Mouse (Mus musculus) forebrain, embryonic 12.5 days (tissue): ENCODE measurements around the gene Trio. TPM values are rescaled to one million over a fixed set of nuclear protein-coding genes. Genes with fewer than 3 reads are reported as not detected.

Source experiments
- ATAC-seq: fragments of 200-750 bp; cut with Nextera tagmentation; 2 replicates; pipeline ENCODE4 v1.8.0; 2017; ENCODE audit warnings: moderate TSS enrichment; ENCODE audit not compliant: low FRiP score
- H3K27ac ChIP-seq: fragments of 300-500 bp; sonication (generic); 2 replicates; pipeline ENCODE4 v1.5.1; 2016; ENCODE audit warnings: mild to moderate bottlenecking
- H3K27me3 ChIP-seq: fragments of 300-500 bp; sonication (generic); 2 replicates; pipeline ENCODE4 v1.6.1; 2016; ENCODE audit warnings: mild to moderate bottlenecking
- H3K36me3 ChIP-seq: fragments of 300-500 bp; sonication (generic); replicated peaks from 2 replicates; pipeline ENCODE4 v1.6.1; 2016; ENCODE audit warnings: mild to moderate bottlenecking
- H3K4me1 ChIP-seq: fragments of 300-500 bp; sonication (generic); 2 replicates; pipeline ENCODE4 v1.6.1; 2016
- H3K4me2 ChIP-seq: fragments of 300-500 bp; sonication (generic); 2 replicates; pipeline ENCODE4 v1.6.1; 2016; ENCODE audit warnings: mild to moderate bottlenecking, moderate library complexity
- H3K4me3 ChIP-seq: fragments of 300-500 bp; sonication (generic); replicated peaks from 2 replicates; pipeline ENCODE4 v1.5.1; 2016; ENCODE audit warnings: mild to moderate bottlenecking
- H3K9ac ChIP-seq: fragments of 300-500 bp; sonication (generic); 2 replicates; pipeline ENCODE4 v1.6.1; 2016; ENCODE audit warnings: mild to moderate bottlenecking
- H3K9me3 ChIP-seq: fragments of 300-500 bp; sonication (generic); 2 replicates; pipeline ENCODE4 v1.6.1; 2016
- WGBS: fragments of 180-500 bp; shearing (Covaris S2); methylation state at CpG from one replicate; pipeline ENCODE4 v1.1.7; 2016; 5-methylcytosine and 5-hydroxymethylcytosine counted together
- polyA plus RNA-seq: library from polyadenylated mRNA; unstranded; fragments of >200 nt; fragmentation: Nextera tagmentation; extraction: Ambion mirVana; gene quantifications from 2 replicates; pipeline ENCODE4 v1.2.1, GENCODE M21; 2016

The Trio gene
- polyA plus RNA-seq, 1 experiment from 2014 or later, result 46.1 TPM

DNA sequence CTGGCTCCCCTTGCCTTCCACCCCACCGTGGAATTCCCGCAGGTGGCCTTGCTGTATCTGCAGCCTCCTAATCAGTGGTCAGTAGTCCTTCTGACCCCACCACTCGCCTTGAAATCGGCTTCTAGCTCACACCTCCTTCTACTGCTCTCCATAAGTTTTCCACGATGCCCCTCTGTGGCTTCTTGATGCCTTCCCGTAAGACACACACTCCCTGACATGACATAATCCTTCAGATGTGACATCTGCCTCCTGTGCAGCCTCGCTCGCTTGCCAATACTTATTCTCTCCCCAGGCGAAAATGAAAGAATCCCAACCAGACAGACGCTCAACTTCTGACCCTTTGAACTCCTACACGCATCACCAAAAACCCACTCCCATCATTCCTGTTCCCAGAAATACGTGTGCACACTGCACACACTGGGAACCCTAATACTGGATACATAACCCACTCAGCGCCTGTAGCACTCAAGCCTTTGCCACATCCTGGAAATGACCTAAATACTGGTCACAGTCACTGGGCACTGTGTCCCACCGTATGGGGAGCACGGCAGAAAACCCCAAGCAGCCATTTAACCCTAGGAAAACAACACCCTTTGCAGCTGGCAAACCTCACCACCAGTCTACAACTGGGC, 100.5 kb downstream of the Trio start:
- no peak overlapping the region for H3K9ac ChIP-seq
- WGBS, result 38% methylated on average over 15 of the region's 15 CpGs
- peaks cover 57% of the 10 kb centered on the region for H3K4me1 ChIP-seq
- H3K27me3 ChIP-seq, result no peaks in the 10 kb centered on the region
- H3K9me3 ChIP-seq, result no peaks in the 10 kb centered on the region
- ATAC-seq, result no peak
- no peaks in the 10 kb centered on the region for H3K36me3 ChIP-seq
- no peak overlapping the region for H3K4me3 ChIP-seq
- peak overlapping the region; percentile 48 for H3K27ac ChIP-seq
- no peak overlapping the region for H3K4me2 ChIP-seq

- H3K9ac ChIP-seq, result no peak overlapping the region
These were observed 101.7 kb downstream of the Trio start for GRCm38 (mm10) chr15:27923987-27924341.

GRCm38 (mm10) chr15:27923280-27923986, 102.2 kb downstream of the Trio start:
- 6% methylated on average over 21 of the region's 21 CpGs for WGBS
- H3K9me3 ChIP-seq, result no peaks in the 10 kb centered on the region
- ATAC-seq, result peak; percentile 93
- H3K27me3 ChIP-seq, result no peaks in the 10 kb centered on the region
- peak overlapping the region; percentile 30; the same call in 1 of the 2 replicates for H3K9ac ChIP-seq
- H3K4me3 ChIP-seq, result peak overlapping the region; percentile 28
- H3K4me2 ChIP-seq, result peak overlapping the region; percentile 53
- H3K4me1 ChIP-seq, result peaks cover 70% of the 10 kb centered on the region
- peak overlapping the region; percentile 68 for H3K27ac ChIP-seq
- H3K36me3 ChIP-seq, result no peaks in the 10 kb centered on the region

More at GRCm38 (mm10) chr15:27923987-27924341, 101.7 kb downstream of the Trio start:
- 15% methylated on average over 5 of the region's 5 CpGs for WGBS
- ATAC-seq, result peak; percentile 34
- no peaks in the 10 kb centered on the region for H3K27me3 ChIP-seq
- H3K4me2 ChIP-seq, result peak overlapping the region; percentile 53
- H3K4me1 ChIP-seq, result peaks cover 66% of the 10 kb centered on the region
- no peaks in the 10 kb centered on the region for H3K9me3 ChIP-seq
- no peak overlapping the region for H3K27ac ChIP-seq
- H3K36me3 ChIP-seq, result no peaks in the 10 kb centered on the region
- peak overlapping the region; percentile 28 for H3K4me3 ChIP-seq

GRCm38 (mm10) chr15:27920751-27921150, 104.9 kb downstream of the Trio start:
- Histone ChIP-seq H3K4me3 (no peak overlapping the region), H3K27me3 (no peaks in the 10 kb centered on the region), H3K9me3 (no peaks in the 10 kb centered on the region), H3K27ac (no peak overlapping the region), H3K4me1 (peaks cover 59% of the 10 kb centered on the region), H3K4me2 (no peak overlapping the region), H3K36me3 (no peaks in the 10 kb centered on the region; the same call in 1 of the 2 replicates), H3K9ac (no peak overlapping the region)
- 57% methylated on average over 3 of the region's 3 CpGs for WGBS
- no peak for ATAC-seq

DNA sequence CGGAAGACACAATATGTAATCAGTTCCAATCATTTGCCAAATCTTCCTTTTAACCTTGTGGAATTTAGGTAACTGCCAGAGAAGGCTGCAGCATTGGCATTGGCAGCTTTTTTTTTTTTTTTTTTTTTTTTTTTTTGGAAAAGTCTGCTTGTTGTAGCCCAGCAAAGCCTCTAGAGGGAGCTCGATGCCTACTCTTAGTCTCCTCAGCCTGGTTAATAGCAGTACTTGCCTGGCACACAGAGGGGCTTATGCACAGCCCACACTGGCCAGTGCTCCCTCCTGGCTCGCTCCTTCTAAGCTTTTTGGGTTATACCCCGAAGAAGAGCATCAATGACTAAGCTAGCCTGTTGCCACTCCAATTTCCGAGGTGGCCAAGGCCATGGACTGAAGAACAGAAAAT, 106.1 kb downstream of the Trio start:
- ATAC-seq, result peak; percentile 69; the same call in 1 of the 2 replicates
- peaks cover 47% of the 10 kb centered on the region for H3K4me1 ChIP-seq
- H3K9ac ChIP-seq, result no peak overlapping the region

DNA sequence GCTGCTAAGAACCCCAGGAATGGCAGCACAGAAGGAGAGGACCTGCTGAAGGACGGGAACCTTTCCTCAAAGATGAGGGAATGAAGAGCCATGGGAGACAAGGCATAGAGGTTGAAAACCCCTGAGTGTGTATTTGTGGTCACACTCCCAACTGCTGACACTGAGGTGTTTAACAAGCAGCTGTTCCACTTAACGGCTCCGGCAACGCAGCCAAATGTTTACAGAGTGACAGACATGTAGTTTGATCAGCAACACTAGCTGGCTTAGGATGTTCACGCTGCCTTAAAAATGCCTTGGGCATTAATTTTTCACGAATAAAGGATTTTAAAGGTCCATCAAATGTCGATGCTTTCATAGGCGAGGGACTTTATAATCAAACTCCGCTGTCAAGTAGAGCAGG, 106.8 kb downstream of the Trio start:
- no peaks in the 10 kb centered on the region for H3K27me3 ChIP-seq
- no peak for ATAC-seq
- no peaks in the 10 kb centered on the region; the same call in 1 of the 2 replicates for H3K36me3 ChIP-seq
- H3K9ac ChIP-seq, result no peak overlapping the region
- H3K4me3 ChIP-seq, result no peak overlapping the region
- WGBS, result 85% methylated on average over 9 of the region's 9 CpGs
- peaks cover 41% of the 10 kb centered on the region for H3K4me1 ChIP-seq
- no peak overlapping the region for H3K4me2 ChIP-seq
- H3K27ac ChIP-seq, result no peak overlapping the region
- no peaks in the 10 kb centered on the region for H3K9me3 ChIP-seq

More for the DNA sequence above, 106.1 kb downstream of the Trio start:
- no peak overlapping the region for H3K4me3 ChIP-seq
- H3K36me3 ChIP-seq, result no peaks in the 10 kb centered on the region; the same call in 1 of the 2 replicates
- no peak overlapping the region for H3K27ac ChIP-seq
- 19% methylated on average over 5 of the region's 5 CpGs for WGBS
- H3K4me2 ChIP-seq, result no peak overlapping the region
- no peaks in the 10 kb centered on the region for H3K9me3 ChIP-seq
- H3K27me3 ChIP-seq, result no peaks in the 10 kb centered on the region

- Histone ChIP-seq H3K27me3 (no peaks in the 10 kb centered on the region), H3K27ac (no peak overlapping the region), H3K4me2 (no peak overlapping the region), H3K9me3 (no peaks in the 10 kb centered on the region), H3K36me3 (peaks cover 6% of the 10 kb centered on the region), H3K4me1 (peaks cover 21% of the 10 kb centered on the region), H3K9ac (no peak overlapping the region), H3K4me3 (no peak overlapping the region)
- no peak for ATAC-seq
- WGBS, result 55% methylated on average over 4 of the region's 4 CpGs
These were observed 109.4 kb downstream of the Trio start for GRCm38 (mm10) chr15:27916204-27916603.

DNA sequence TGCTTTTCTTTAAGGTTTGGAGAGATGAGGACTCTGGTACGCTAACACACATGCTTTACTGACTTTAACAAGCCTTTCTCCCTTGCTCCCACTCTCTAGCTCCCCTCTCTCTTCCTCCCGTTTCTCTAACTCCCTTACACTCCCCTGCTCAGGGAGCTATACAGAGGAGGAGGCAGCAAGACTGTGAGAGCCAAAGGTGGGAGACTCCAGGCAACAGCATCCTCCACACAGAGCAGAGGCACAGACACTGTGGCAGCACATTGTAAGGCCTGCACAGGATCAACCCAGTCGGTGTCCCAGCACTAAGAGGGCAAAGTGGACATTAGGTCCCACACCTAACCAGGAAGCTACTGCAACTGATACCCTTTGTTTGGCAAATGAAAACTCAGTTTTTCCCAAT, 112.6 kb downstream of the Trio start:
- H3K4me3 ChIP-seq, result no peak overlapping the region
- no peaks in the 10 kb centered on the region for H3K4me1 ChIP-seq
- no peaks in the 10 kb centered on the region for H3K9me3 ChIP-seq
- no peak overlapping the region for H3K27ac ChIP-seq
- H3K36me3 ChIP-seq, result peaks cover 16% of the 10 kb centered on the region
- H3K27me3 ChIP-seq, result no peaks in the 10 kb centered on the region
- no peak overlapping the region for H3K9ac ChIP-seq
- 72% methylated on average over 3 of the region's 3 CpGs for WGBS
- no peak overlapping the region for H3K4me2 ChIP-seq
- ATAC-seq, result no peak

- Histone ChIP-seq H3K36me3 (peaks cover 16% of the 10 kb centered on the region; the same call in 1 of the 2 replicates), H3K27me3 (no peaks in the 10 kb centered on the region), H3K4me2 (no peak overlapping the region), H3K9me3 (no peaks in the 10 kb centered on the region), H3K27ac (no peak overlapping the region), H3K4me3 (no peak overlapping the region), H3K9ac (no peak overlapping the region), H3K4me1 (peaks cover 9% of the 10 kb centered on the region)
- WGBS, result 96% methylated on average over 9 of the region's 9 CpGs
- no peak for ATAC-seq
These were observed 114.5 kb downstream of the Trio start for GRCm38 (mm10) chr15:27911196-27911595.

- Histone ChIP-seq H3K9ac (no peak overlapping the region), H3K9me3 (no peaks in the 10 kb centered on the region), H3K4me2 (no peak overlapping the region), H3K4me1 (peaks cover 10% of the 10 kb centered on the region), H3K4me3 (no peak overlapping the region), H3K27ac (no peak overlapping the region), H3K36me3 (peaks cover 16% of the 10 kb centered on the region; the same call in 1 of the 2 replicates), H3K27me3 (no peaks in the 10 kb centered on the region)
- WGBS, result 87% methylated on average over 7 of the region's 7 CpGs
- no peak for ATAC-seq
These were observed 115.5 kb downstream of the Trio start for GRCm38 (mm10) chr15:27910179-27910578.

GRCm38 (mm10) chr15:27907649-27908048, 118.0 kb downstream of the Trio start:
- peak; percentile 31; the same call in 1 of the 2 replicates for ATAC-seq
- H3K27me3 ChIP-seq, result no peaks in the 10 kb centered on the region
- 0 out of 2 replicates have a peak overlapping the region, but pooled peaks have one; percentile 13 for H3K27ac ChIP-seq

DNA sequence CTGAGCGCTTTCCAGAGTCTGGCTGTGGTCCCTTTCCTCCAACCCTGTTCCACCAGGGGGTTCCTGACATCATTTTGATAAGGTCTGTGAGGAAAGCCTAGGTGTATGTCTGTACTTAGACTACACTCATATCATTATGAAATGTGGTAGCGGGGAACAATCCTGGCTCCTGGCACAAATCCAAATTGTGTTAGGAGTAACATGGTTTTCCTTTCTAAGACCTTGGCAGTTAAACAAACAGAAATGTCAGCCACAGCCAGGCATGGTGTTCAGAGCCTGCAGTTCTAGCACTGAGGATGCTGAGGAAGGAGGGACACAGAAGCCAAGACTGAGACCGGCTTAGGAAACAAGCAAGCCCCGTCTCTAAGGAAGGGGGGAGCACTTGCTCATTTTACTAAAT, 119.2 kb downstream of the Trio start:
- no peak for ATAC-seq
- 72% methylated on average over 4 of the region's 4 CpGs for WGBS

More at GRCm38 (mm10) chr15:27907649-27908048, 118.0 kb downstream of the Trio start:
- Histone ChIP-seq H3K4me2 (no peak overlapping the region), H3K9me3 (no peaks in the 10 kb centered on the region), H3K4me1 (peaks cover 27% of the 10 kb centered on the region), H3K4me3 (no peak overlapping the region), H3K9ac (no peak overlapping the region), H3K36me3 (peaks cover 21% of the 10 kb centered on the region; the same call in 1 of the 2 replicates)
- WGBS, result 71% methylated on average over 5 of the region's 5 CpGs

More for the DNA sequence above, 119.2 kb downstream of the Trio start:
- Histone ChIP-seq H3K27ac (no peak overlapping the region; the same call in 1 of the 2 replicates), H3K4me3 (no peak overlapping the region), H3K4me1 (peaks cover 29% of the 10 kb centered on the region), H3K27me3 (no peaks in the 10 kb centered on the region), H3K9ac (no peak overlapping the region), H3K9me3 (no peaks in the 10 kb centered on the region), H3K4me2 (no peak overlapping the region), H3K36me3 (peaks cover 23% of the 10 kb centered on the region; the same call in 1 of the 2 replicates)
